Mouse (Mus musculus): Measurements from ENCODE around the gene Alkbh4.
"Not testable (repeated sequence)": the region's sequence is repeated elsewhere in the genome, so short reads cannot be mapped to it uniquely, and the experiment has no call there.

Alkbh4 gene

GRCm38 (mm10) chr5:136143161-136143755 is 7.3 kb downstream of the Alkbh4 start:
- no peak for DNase-seq (ENCODE audit: low spot score in 2 of 2)

GRCm38 (mm10) chr5:136144606-136145430 is 8.9 kb downstream of the Alkbh4 start:
- no peak for DNase-seq (ENCODE audit: low spot score in 2 of 2)

GRCm38 (mm10) chr5:136146936-136147335 is 11.0 kb downstream of the Alkbh4 start:
- DNase-seq (ENCODE audit: low spot score in 2 of 2) = no peak

GRCm38 (mm10) chr5:136147704-136148103 is 11.8 kb downstream of the Alkbh4 start:
- no peak for DNase-seq (ENCODE audit: low spot score in 2 of 2)

GRCm38 (mm10) chr5:136149134-136149576 is 13.2 kb downstream of the Alkbh4 start:
- peak in 1 of 2 experiments; percentile 46 for DNase-seq (ENCODE audit: low spot score in 2 of 2)

- no peak for DNase-seq (ENCODE audit: low spot score in 2 of 2)
These were observed 16.4 kb downstream of the Alkbh4 start for GRCm38 (mm10) chr5:136152365-136152764.

GRCm38 (mm10) chr5:136155399-136155798 is 19.5 kb downstream of the Alkbh4 start:
- no peak for DNase-seq (ENCODE audit: low spot score in 2 of 2)

- not testable (repeated sequence) for DNase-seq (ENCODE audit: low spot score in 2 of 2)
These were observed 24.1 kb downstream of the Alkbh4 start for GRCm38 (mm10) chr5:136160084-136160483.

- no peak for DNase-seq (ENCODE audit: low spot score in 2 of 2)
These were observed 28.0 kb downstream of the Alkbh4 start for GRCm38 (mm10) chr5:136163807-136164474.

GRCm38 (mm10) chr5:136165246-136165645 is 29.3 kb downstream of the Alkbh4 start:
- DNase-seq (ENCODE audit: low spot score in 2 of 2) = no peak

GRCm38 (mm10) chr5:136167296-136167695 is 31.4 kb downstream of the Alkbh4 start:
- DNase-seq (ENCODE audit: low spot score in 2 of 2) = no peak

- no peak for DNase-seq (ENCODE audit: low spot score in 2 of 2)
These were observed 32.1 kb downstream of the Alkbh4 start for GRCm38 (mm10) chr5:136168071-136168470.

- DNase-seq (ENCODE audit: low spot score in 2 of 2) = peak in 1 of 2 experiments; percentile 42
These were observed 33.9 kb downstream of the Alkbh4 start for GRCm38 (mm10) chr5:136169626-136170511.

- peak; percentile 72 to 80 for DNase-seq (ENCODE audit: low spot score in 2 of 2)
These were observed 34.8 kb downstream of the Alkbh4 start, which contains the start of gene Orai2 for GRCm38 (mm10) chr5:136170512-136171362. Gene Orai2 (minus strand): TSS chr5:136170713.

GRCm38 (mm10) chr5:136171363-136172341 is 35.7 kb downstream of the Alkbh4 start:
- no peak for DNase-seq (ENCODE audit: low spot score in 2 of 2)

- no peak for DNase-seq (ENCODE audit: low spot score in 2 of 2)
These were observed 37.0 kb downstream of the Alkbh4 start for GRCm38 (mm10) chr5:136172939-136173338.

- DNase-seq (ENCODE audit: low spot score in 2 of 2) = no peak
These were observed 37.9 kb downstream of the Alkbh4 start for GRCm38 (mm10) chr5:136173606-136174463.

GRCm38 (mm10) chr5:136179594-136179993 is 43.6 kb downstream of the Alkbh4 start:
- no peak for DNase-seq (ENCODE audit: low spot score in 2 of 2)
